Mouse (Mus musculus): ENCODE measurements around the gene Nmu. TPM values are rescaled to one million over a fixed set of nuclear protein-coding genes. Genes with fewer than 3 reads are reported as not detected.

Nmu gene
- total and polyA plus RNA-seq, 3 experiments, result not detected

DNA sequence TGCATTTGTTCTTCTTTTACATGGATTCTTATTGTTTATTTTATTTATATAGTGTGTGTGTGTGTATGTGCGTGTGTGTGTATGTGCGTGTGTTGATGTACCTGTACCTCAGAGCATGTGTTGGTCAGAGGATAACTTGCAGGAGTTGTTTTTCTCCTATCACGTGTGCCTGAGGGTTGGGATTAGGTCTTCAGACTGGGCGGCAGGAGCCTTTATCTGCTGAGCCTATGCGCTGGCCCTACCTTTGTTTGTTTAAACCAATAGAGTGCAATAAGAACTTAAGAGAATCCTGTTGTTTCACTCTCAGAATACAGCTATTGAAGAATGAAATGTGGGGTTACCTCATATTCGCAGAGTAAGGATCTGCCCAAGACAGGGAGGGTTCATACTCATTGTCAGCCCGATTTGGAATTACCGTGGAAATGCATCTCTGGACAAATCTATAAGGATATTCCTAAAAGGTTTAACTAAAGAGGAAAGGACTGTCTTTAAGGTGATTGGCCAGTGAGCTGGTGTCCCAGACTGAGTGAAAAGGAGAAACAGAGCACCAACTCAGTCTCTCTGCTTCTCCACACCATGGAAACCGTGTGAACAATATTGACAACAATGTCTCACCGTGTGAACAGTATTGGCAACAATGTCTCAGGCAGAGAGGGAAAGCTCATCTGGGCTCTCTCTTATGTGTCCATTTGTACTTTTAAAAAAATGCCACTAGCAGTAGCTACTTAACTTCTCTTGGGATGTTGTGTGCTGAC, 25.6 kb upstream of the Nmu start:
- dilution Hi-C loops (cut with MboI; ENCODE audit: extremely low pct_ligation_motif_present, extremely low pct_unique_long_range_greater_than_20kb, low sequenced_read_pairs) (no loop called here), in situ Hi-C loops (cut with MboI; ENCODE audit: low pct_ligation_motif_present, low pct_unique_long_range_greater_than_20kb, low sequenced_read_pairs) (no loop called here)
- no peak for DNase-seq (ENCODE audit: extremely low read depth)

DNA sequence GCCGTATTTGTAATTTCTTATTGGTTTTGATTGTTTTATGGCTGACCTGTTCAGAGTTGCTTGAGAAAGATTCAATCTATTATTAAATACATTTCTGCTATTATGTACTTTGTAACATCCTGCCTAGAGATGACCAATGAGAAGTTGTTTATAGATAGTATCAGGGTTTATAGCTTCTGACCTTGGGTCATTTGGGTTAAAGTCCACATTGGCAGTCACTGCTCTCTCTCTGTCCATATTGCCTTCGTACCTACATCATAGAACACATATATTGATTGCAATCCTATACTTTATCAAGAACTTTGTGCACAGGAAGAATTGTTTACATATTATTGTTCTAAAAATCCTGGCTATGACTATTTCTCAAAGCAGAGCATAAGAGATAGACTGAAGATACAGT, 24.9 kb upstream of the Nmu start:
- Histone ChIP-seq H3K4me3 (replicated peaks in 1 of 3; ENCODE audit: low read depth in 2 of 3, low read length in 2 of 3, poor library complexity in 1 of 3) (no peak overlapping the region), H3K27ac (ENCODE audit: insufficient read depth, low read depth) (no peak overlapping the region), H3K4me1 (ENCODE audit: control insufficient read depth in 1 of 2, insufficient read depth in 2 of 2) (peaks cover 0 to 3% of the 10 kb centered on the region in 2 experiments; a peak in 1 of 4 replicates), H3K4me2 (ENCODE audit: insufficient read depth, low read depth, poor library complexity, severe bottlenecking) (no peak overlapping the region), H3K79me2 (replicated peaks; ENCODE audit: control insufficient read depth, extremely low read depth, insufficient read depth, poor library complexity, severe bottlenecking) (no peaks in the 10 kb centered on the region), H3K36me3 (replicated peaks in 1 of 2; ENCODE audit: control insufficient read depth in 1 of 2, insufficient read depth in 1 of 2, low read length in 1 of 2) (no peaks in the 10 kb centered on the region), H3K9ac (ENCODE audit: insufficient read depth, low read depth) (no peak overlapping the region), H3K9me3 (replicated peaks; ENCODE audit: low read length) (no peaks in the 10 kb centered on the region), H3K27me3 (replicated peaks) (no peaks in the 10 kb centered on the region)
- dilution Hi-C loops (cut with MboI; ENCODE audit: extremely low pct_ligation_motif_present, extremely low pct_unique_long_range_greater_than_20kb, low sequenced_read_pairs), result no loop called here
- in situ Hi-C loops (cut with MboI; ENCODE audit: low pct_ligation_motif_present, low pct_unique_long_range_greater_than_20kb, low sequenced_read_pairs), result no loop called here
- TF ChIP-seq NRF1 (IDR thresholded peaks at IDR 0.05; ENCODE audit: low read depth, low read length), result no peak
- TF ChIP-seq MAX (IDR thresholded peaks at IDR 0.05; ENCODE audit: low read length), result no peak
- TF ChIP-seq TCF12 (IDR thresholded peaks at IDR 0.05; ENCODE audit: low read depth, low read length), result no peak
- TF ChIP-seq MEF2A (IDR thresholded peaks at IDR 0.05; ENCODE audit: borderline replicate concordance, low read depth, low read length), result no peak
- no peak for TF ChIP-seq KAT2A (IDR thresholded peaks at IDR 0.05; ENCODE audit: insufficient replicate concordance, low read length)
- no peak for TF ChIP-seq USF1 (IDR thresholded peaks at IDR 0.05; ENCODE audit: low read depth, low read length)
- no peak for TF ChIP-seq NELFE (IDR thresholded peaks at IDR 0.05; ENCODE audit: low read depth, low read length)
- TF ChIP-seq CHD2 (IDR thresholded peaks at IDR 0.05; ENCODE audit: low read length), result no peak
- no peak for TF ChIP-seq RAD21 (IDR thresholded peaks at IDR 0.05; ENCODE audit: low read depth, low read length)
- no peak for TF ChIP-seq UBTF (IDR thresholded peaks at IDR 0.05; ENCODE audit: low read depth, low read length)
- no peak for DNase-seq (ENCODE audit: extremely low read depth)

More for the DNA sequence above, 25.6 kb upstream of the Nmu start:
- H3K27me3 ChIP-seq (replicated peaks), result no peaks in the 10 kb centered on the region
- no peaks in the 10 kb centered on the region for H3K36me3 ChIP-seq (replicated peaks in 1 of 2; ENCODE audit: control insufficient read depth in 1 of 2, insufficient read depth in 1 of 2, low read length in 1 of 2)
- H3K4me2 ChIP-seq (ENCODE audit: insufficient read depth, low read depth, poor library complexity, severe bottlenecking), result no peak overlapping the region
- H3K27ac ChIP-seq (ENCODE audit: insufficient read depth, low read depth), result no peak overlapping the region
- H3K9me3 ChIP-seq (replicated peaks; ENCODE audit: low read length), result no peaks in the 10 kb centered on the region
- no peak overlapping the region for H3K4me3 ChIP-seq (replicated peaks in 1 of 3; ENCODE audit: low read depth in 2 of 3, low read length in 2 of 3, poor library complexity in 1 of 3)
- H3K4me1 ChIP-seq (ENCODE audit: control insufficient read depth in 1 of 2, insufficient read depth in 2 of 2), result peaks cover 0 to 3% of the 10 kb centered on the region in 2 experiments; a peak in 1 of 4 replicates
- no peaks in the 10 kb centered on the region for H3K79me2 ChIP-seq (replicated peaks; ENCODE audit: control insufficient read depth, extremely low read depth, insufficient read depth, poor library complexity, severe bottlenecking)
- no peak overlapping the region for H3K9ac ChIP-seq (ENCODE audit: insufficient read depth, low read depth)
- no peak for TF ChIP-seq TBP (conservative IDR thresholded peaks at IDR 0.05; ENCODE audit: low read depth, low read length)
- no peak for TF ChIP-seq RCOR1 (conservative IDR thresholded peaks at IDR 0.05; ENCODE audit: low read depth, low read length)
- no peak for TF ChIP-seq BHLHE40 (IDR thresholded peaks at IDR 0.05; ENCODE audit: low read depth, low read length)
- TF ChIP-seq JUN (IDR thresholded peaks at IDR 0.05; ENCODE audit: insufficient read depth, low read depth, low read length), result no peak
- TF ChIP-seq CHD1 (IDR thresholded peaks at IDR 0.05; ENCODE audit: low read depth, low read length), result no peak
- TF ChIP-seq ZMIZ1 (IDR thresholded peaks at IDR 0.05; ENCODE audit: low read depth, low read length), result no peak
- no peak for TF ChIP-seq ZNF384 (IDR thresholded peaks at IDR 0.05; ENCODE audit: low read depth, low read length)
- TF ChIP-seq MYC (IDR thresholded peaks at IDR 0.05; ENCODE audit: low read depth, low read length), result no peak
- no peak for TF ChIP-seq HCFC1 (IDR thresholded peaks at IDR 0.05; ENCODE audit: low read depth, low read length)

All from CH12.LX (cell line).